Mouse (Mus musculus): Measurements from ENCODE around the gene Snrpa1.

DNA sequence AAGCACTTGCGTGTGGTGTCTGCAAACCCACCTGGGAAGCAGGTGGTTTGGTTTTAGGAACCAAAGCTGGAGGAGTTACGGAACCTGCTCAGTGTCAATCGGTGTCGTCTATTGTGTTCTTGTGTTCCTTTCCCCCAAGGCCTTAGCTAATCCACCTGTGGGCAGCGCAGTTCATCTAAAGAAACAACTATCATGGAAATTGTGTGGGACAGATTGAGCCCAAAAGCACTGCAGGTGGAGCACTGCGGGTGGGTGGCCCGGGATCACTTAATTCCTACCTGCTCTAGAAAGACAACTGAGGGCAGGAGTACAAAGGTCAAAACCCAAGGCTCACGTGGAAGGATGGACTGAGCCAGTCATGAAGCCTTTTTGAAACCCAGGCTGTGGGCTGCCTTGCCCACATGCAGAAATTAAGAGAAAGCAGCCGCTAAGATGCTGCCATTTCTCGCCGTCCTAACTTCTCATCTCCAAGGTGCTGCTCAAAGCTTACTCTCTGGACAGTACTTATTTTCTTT lies 31.9 kb downstream of the Snrpa1 start:
- TF ChIP-seq POLR2A (IDR thresholded peaks at IDR 0.05; ENCODE audit: borderline replicate concordance, low read depth, low read length) (no peak), CTCF (IDR thresholded peaks at IDR 0.05; ENCODE audit: low read depth, low read length) (no peak)

Measured in bone marrow macrophage, adult 2 months (primary cell).